Mouse (Mus musculus): ENCODE results near the gene 1700021F05Rik.

GRCm38 (mm10) chr10:43516992-43517660 lies 23.7 kb downstream of the 1700021F05Rik start:
- TF ChIP-seq CHD2 (IDR thresholded peaks at IDR 0.05; ENCODE audit: low read depth, low read length) (no peak), ZC3H11A (IDR thresholded peaks at IDR 0.05; ENCODE audit: borderline replicate concordance, low read depth, low read length) (no peak), MAFK (IDR thresholded peaks at IDR 0.05; ENCODE audit: insufficient read depth, low read depth, low read length) (no peak)
